Mouse (Mus musculus) testis, adult 2 months (tissue): Measurements from ENCODE around the gene Defb23.

Source experiments
- CTCF ChIP-seq: fragments of 200-500 bp; IDR thresholded peaks from 2 replicates; pipeline ENCODE4 v1.5.1; 2012; ENCODE audit warnings: low read depth, mild to moderate bottlenecking, inconsistent platforms, low read length, moderate library complexity; ENCODE audit not compliant: control insufficient read depth, insufficient read depth, insufficient replicate concordance
- POLR2A ChIP-seq: fragments of 200-500 bp; IDR thresholded peaks from 2 replicates; pipeline ENCODE4 v1.6.1; 2012; ENCODE audit warnings: low read depth, mild to moderate bottlenecking, inconsistent platforms, low read length, moderate library complexity; ENCODE audit not compliant: control insufficient read depth

GRCm38 (mm10) chr2:152411471-152411870 lies 52.9 kb downstream of the Defb23 start:
- TF ChIP-seq POLR2A (no peak), CTCF (no peak)
